ENCODE assay signal across 12 mouse cellular contexts in the genomic region with DNA sequence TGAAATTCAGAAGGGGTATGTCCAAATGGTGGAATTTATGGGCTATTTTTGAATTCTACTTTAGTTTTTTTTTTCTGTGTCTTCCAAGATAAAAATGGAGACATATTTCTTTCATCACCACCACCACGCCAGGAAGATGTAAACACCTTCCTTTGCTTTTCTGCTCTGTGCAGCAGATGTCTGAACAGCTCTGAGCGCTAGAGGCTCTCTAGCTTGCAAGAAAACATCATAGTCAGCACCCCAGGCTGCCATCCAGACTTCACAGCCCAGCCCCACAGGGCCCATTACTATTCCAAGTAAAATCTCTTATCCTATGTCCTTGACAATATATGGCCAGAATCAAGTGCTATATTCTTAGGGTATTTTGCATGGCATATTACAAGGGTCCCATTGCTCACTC.
"Had no signal": no experiment of that assay in that cellular context is flagged by ENCODE, and none has a peak within 500 bp of the region (broad histone marks: within the 10 kb centered on the region; RNA-seq: fewer than 3 reads in every experiment).

No protein-coding gene starts in this region.

- ATAC-seq: intestine, postnatal 0 days had no signal

- DNase-seq: kidney, adult 2 months; kidney, postnatal 25 days; layer of hippocampus, adult 9-11 months; liver, embryonic 13.5 days; lung, postnatal 10 days; lung, postnatal 36 days; midbrain, embryonic 14.5 days; right cerebral cortex, postnatal 25 days; spleen, adult 18-20 months; thymus, adult 18-20 months; thymus, postnatal 36 days had no signal
